Mouse (Mus musculus): ENCODE results near the gene Gpr18. TPM values are rescaled to one million over a fixed set of nuclear protein-coding genes. Genes with fewer than 3 reads are reported as not detected.

Gene Gpr18
- polyA plus RNA-seq, 1 experiment, result not detected

GRCm38 (mm10) chr14:121958751-121959537 is 43.4 kb upstream of the Gpr18 start:
- TF ChIP-seq POLR2A (IDR thresholded peaks at IDR 0.05; ENCODE audit: borderline replicate concordance, extremely low read depth, insufficient read depth, insufficient read length, poor library complexity, severe bottlenecking), result no peak
- DNase-seq (ENCODE audit: low read depth), result no peak

- TF ChIP-seq POLR2A (IDR thresholded peaks at IDR 0.05; ENCODE audit: borderline replicate concordance, extremely low read depth, insufficient read depth, insufficient read length, poor library complexity, severe bottlenecking) (no peak), CTCF (IDR thresholded peaks at IDR 0.05; ENCODE audit: borderline replicate concordance, extremely low read depth, insufficient read depth, insufficient read length) (no peak)
- DNase-seq (ENCODE audit: low read depth), result no peak
Measured at GRCm38 (mm10) chr14:121958041-121958750, 42.6 kb upstream of the Gpr18 start.

- DNase-seq (ENCODE audit: low read depth), result no peak
Measured at GRCm38 (mm10) chr14:121957176-121957871, 41.7 kb upstream of the Gpr18 start.

GRCm38 (mm10) chr14:121956291-121956690 is 40.7 kb upstream of the Gpr18 start:
- TF ChIP-seq POLR2A (IDR thresholded peaks at IDR 0.05; ENCODE audit: borderline replicate concordance, extremely low read depth, insufficient read depth, insufficient read length, poor library complexity, severe bottlenecking), result no peak
- no peak for TF ChIP-seq CTCF (IDR thresholded peaks at IDR 0.05; ENCODE audit: borderline replicate concordance, extremely low read depth, insufficient read depth, insufficient read length)
- DNase-seq (ENCODE audit: low read depth), result no peak

More at GRCm38 (mm10) chr14:121957176-121957871, 41.7 kb upstream of the Gpr18 start:
- TF ChIP-seq CTCF (IDR thresholded peaks at IDR 0.05; ENCODE audit: borderline replicate concordance, extremely low read depth, insufficient read depth, insufficient read length) (no peak), POLR2A (IDR thresholded peaks at IDR 0.05; ENCODE audit: borderline replicate concordance, extremely low read depth, insufficient read depth, insufficient read length, poor library complexity, severe bottlenecking) (no peak)

GRCm38 (mm10) chr14:121955176-121955795 is 39.7 kb upstream of the Gpr18 start:
- TF ChIP-seq POLR2A (IDR thresholded peaks at IDR 0.05; ENCODE audit: borderline replicate concordance, extremely low read depth, insufficient read depth, insufficient read length, poor library complexity, severe bottlenecking), result no peak
- TF ChIP-seq CTCF (IDR thresholded peaks at IDR 0.05; ENCODE audit: borderline replicate concordance, extremely low read depth, insufficient read depth, insufficient read length), result no peak
- no peak for DNase-seq (ENCODE audit: low read depth)

GRCm38 (mm10) chr14:121954608-121955007 is 39.0 kb upstream of the Gpr18 start:
- no peak for DNase-seq (ENCODE audit: low read depth)
- no peak for TF ChIP-seq POLR2A (IDR thresholded peaks at IDR 0.05; ENCODE audit: borderline replicate concordance, extremely low read depth, insufficient read depth, insufficient read length, poor library complexity, severe bottlenecking)
- no peak for TF ChIP-seq CTCF (IDR thresholded peaks at IDR 0.05; ENCODE audit: borderline replicate concordance, extremely low read depth, insufficient read depth, insufficient read length)

- no peak for DNase-seq (ENCODE audit: low read depth)
- TF ChIP-seq CTCF (IDR thresholded peaks at IDR 0.05; ENCODE audit: borderline replicate concordance, extremely low read depth, insufficient read depth, insufficient read length) (no peak), POLR2A (IDR thresholded peaks at IDR 0.05; ENCODE audit: borderline replicate concordance, extremely low read depth, insufficient read depth, insufficient read length, poor library complexity, severe bottlenecking) (no peak)
Measured at GRCm38 (mm10) chr14:121954129-121954528, 38.5 kb upstream of the Gpr18 start.

GRCm38 (mm10) chr14:121952046-121952400 is 36.4 kb upstream of the Gpr18 start:
- TF ChIP-seq POLR2A (IDR thresholded peaks at IDR 0.05; ENCODE audit: borderline replicate concordance, extremely low read depth, insufficient read depth, insufficient read length, poor library complexity, severe bottlenecking) (no peak), CTCF (IDR thresholded peaks at IDR 0.05; ENCODE audit: borderline replicate concordance, extremely low read depth, insufficient read depth, insufficient read length) (no peak)
- DNase-seq (ENCODE audit: low read depth), result no peak

GRCm38 (mm10) chr14:121951399-121952045 is 35.9 kb upstream of the Gpr18 start:
- no peak for DNase-seq (ENCODE audit: low read depth)
- TF ChIP-seq POLR2A (IDR thresholded peaks at IDR 0.05; ENCODE audit: borderline replicate concordance, extremely low read depth, insufficient read depth, insufficient read length, poor library complexity, severe bottlenecking) (no peak), CTCF (IDR thresholded peaks at IDR 0.05; ENCODE audit: borderline replicate concordance, extremely low read depth, insufficient read depth, insufficient read length) (no peak)

GRCm38 (mm10) chr14:121949897-121950296 is 34.3 kb upstream of the Gpr18 start:
- no peak for DNase-seq (ENCODE audit: low read depth)
- TF ChIP-seq CTCF (IDR thresholded peaks at IDR 0.05; ENCODE audit: borderline replicate concordance, extremely low read depth, insufficient read depth, insufficient read length) (no peak), POLR2A (IDR thresholded peaks at IDR 0.05; ENCODE audit: borderline replicate concordance, extremely low read depth, insufficient read depth, insufficient read length, poor library complexity, severe bottlenecking) (no peak)

Measured in brain, embryonic 14.5 days (tissue).